Mouse (Mus musculus) testis, adult 2 months (tissue): Measurements from ENCODE around the gene Casp7.

ENCODE experiments used
- CTCF ChIP-seq: fragments of 200-500 bp; IDR thresholded peaks from 2 replicates; pipeline ENCODE4 v1.5.1; 2012; ENCODE audit warnings: low read depth, mild to moderate bottlenecking, inconsistent platforms, low read length, moderate library complexity; ENCODE audit not compliant: control insufficient read depth, insufficient read depth, insufficient replicate concordance
- POLR2A ChIP-seq: fragments of 200-500 bp; IDR thresholded peaks from 2 replicates; pipeline ENCODE4 v1.6.1; 2012; ENCODE audit warnings: low read depth, mild to moderate bottlenecking, inconsistent platforms, low read length, moderate library complexity; ENCODE audit not compliant: control insufficient read depth

GRCm38 (mm10) chr19:56401864-56402263, 4.9 kb downstream of the Casp7 start:
- no peak for TF ChIP-seq POLR2A
- no peak for TF ChIP-seq CTCF
